Mouse (Mus musculus): ENCODE results near the gene Adipor2. TPM values are rescaled to one million over a fixed set of nuclear protein-coding genes. Genes with fewer than 3 reads are reported as not detected.

Adipor2 gene
- polyA plus RNA-seq, 1 experiment from 2014 or later = 45.5 TPM

- no peak for ATAC-seq (ENCODE audit: insufficient read depth, low FRiP score)
- H3K27me3 ChIP-seq (ENCODE audit: control insufficient read depth, insufficient read depth, low read length) = no peaks in the 10 kb centered on the region
- no peaks in the 10 kb centered on the region for H3K9me3 ChIP-seq (replicated peaks; ENCODE audit: control insufficient read depth, low read length)
- no peaks in the 10 kb centered on the region for H3K36me3 ChIP-seq (ENCODE audit: control insufficient read depth, insufficient read depth, low read length)
- no peak overlapping the region for H3K4me3 ChIP-seq (replicated peaks; ENCODE audit: low read length)
- no peaks in the 10 kb centered on the region for H3K4me1 ChIP-seq (ENCODE audit: control insufficient read depth, insufficient read depth, low read length)
- H3K4me2 ChIP-seq (ENCODE audit: low read depth, low read length) = no peak overlapping the region
- H3K9ac ChIP-seq (ENCODE audit: low read length) = no peak overlapping the region
- WGBS = 83% methylated on average over 8 of the region's 8 CpGs
- no peak overlapping the region for H3K27ac ChIP-seq (ENCODE audit: low read length)
Observed at GRCm38 (mm10) chr6:119401545-119402304, 15.8 kb downstream of the Adipor2 start.

- no peak overlapping the region for H3K27ac ChIP-seq (ENCODE audit: low read length)
- no peak overlapping the region for H3K4me3 ChIP-seq (replicated peaks; ENCODE audit: low read length)
- no peak overlapping the region for H3K4me2 ChIP-seq (ENCODE audit: low read depth, low read length)
- no peaks in the 10 kb centered on the region for H3K9me3 ChIP-seq (replicated peaks; ENCODE audit: control insufficient read depth, low read length)
- no peak overlapping the region for H3K9ac ChIP-seq (ENCODE audit: low read length)
- no peak for ATAC-seq (ENCODE audit: insufficient read depth, low FRiP score)
- H3K36me3 ChIP-seq (ENCODE audit: control insufficient read depth, insufficient read depth, low read length) = no peaks in the 10 kb centered on the region
- 85% methylated on average over 3 of the region's 3 CpGs for WGBS
- H3K27me3 ChIP-seq (ENCODE audit: control insufficient read depth, insufficient read depth, low read length) = no peaks in the 10 kb centered on the region
- H3K4me1 ChIP-seq (ENCODE audit: control insufficient read depth, insufficient read depth, low read length) = no peaks in the 10 kb centered on the region
Observed at GRCm38 (mm10) chr6:119400649-119401048, 16.9 kb downstream of the Adipor2 start.

GRCm38 (mm10) chr6:119399371-119399770 lies 18.1 kb downstream of the Adipor2 start:
- Histone ChIP-seq H3K36me3 (ENCODE audit: control insufficient read depth, insufficient read depth, low read length) (no peaks in the 10 kb centered on the region), H3K9ac (ENCODE audit: low read length) (no peak overlapping the region), H3K4me1 (ENCODE audit: control insufficient read depth, insufficient read depth, low read length) (no peaks in the 10 kb centered on the region), H3K9me3 (replicated peaks; ENCODE audit: control insufficient read depth, low read length) (no peaks in the 10 kb centered on the region), H3K27me3 (ENCODE audit: control insufficient read depth, insufficient read depth, low read length) (no peaks in the 10 kb centered on the region), H3K27ac (ENCODE audit: low read length) (no peak overlapping the region), H3K4me3 (replicated peaks; ENCODE audit: low read length) (no peak overlapping the region), H3K4me2 (ENCODE audit: low read depth, low read length) (no peak overlapping the region)
- WGBS = 82% methylated on average over 3 of the region's 3 CpGs
- ATAC-seq (ENCODE audit: insufficient read depth, low FRiP score) = no peak

GRCm38 (mm10) chr6:119396309-119396634 lies 21.2 kb downstream of the Adipor2 start:
- H3K4me1 ChIP-seq (ENCODE audit: control insufficient read depth, insufficient read depth, low read length) = no peaks in the 10 kb centered on the region
- H3K9ac ChIP-seq (ENCODE audit: low read length) = no peak overlapping the region
- 35% methylated on average over 5 of the region's 5 CpGs for WGBS
- H3K9me3 ChIP-seq (replicated peaks; ENCODE audit: control insufficient read depth, low read length) = no peaks in the 10 kb centered on the region
- ATAC-seq (ENCODE audit: insufficient read depth, low FRiP score) = peak; percentile 90
- no peak overlapping the region for H3K4me3 ChIP-seq (replicated peaks; ENCODE audit: low read length)
- H3K36me3 ChIP-seq (ENCODE audit: control insufficient read depth, insufficient read depth, low read length) = no peaks in the 10 kb centered on the region
- H3K27me3 ChIP-seq (ENCODE audit: control insufficient read depth, insufficient read depth, low read length) = no peaks in the 10 kb centered on the region
- H3K4me2 ChIP-seq (ENCODE audit: low read depth, low read length) = no peak overlapping the region
- peak overlapping the region; percentile 80 for H3K27ac ChIP-seq (ENCODE audit: low read length)

GRCm38 (mm10) chr6:119395421-119396308 lies 21.8 kb downstream of the Adipor2 start:
- H3K4me3 ChIP-seq (replicated peaks; ENCODE audit: low read length) = no peak overlapping the region
- ATAC-seq (ENCODE audit: insufficient read depth, low FRiP score) = peak; percentile 77
- H3K27ac ChIP-seq (ENCODE audit: low read length) = peak overlapping the region; percentile 80
- no peaks in the 10 kb centered on the region for H3K36me3 ChIP-seq (ENCODE audit: control insufficient read depth, insufficient read depth, low read length)
- H3K4me2 ChIP-seq (ENCODE audit: low read depth, low read length) = no peak overlapping the region; the same call in 1 of the 2 replicates
- no peaks in the 10 kb centered on the region for H3K9me3 ChIP-seq (replicated peaks; ENCODE audit: control insufficient read depth, low read length)
- WGBS = 52% methylated on average over 14 of the region's 14 CpGs
- H3K27me3 ChIP-seq (ENCODE audit: control insufficient read depth, insufficient read depth, low read length) = no peaks in the 10 kb centered on the region
- H3K4me1 ChIP-seq (ENCODE audit: control insufficient read depth, insufficient read depth, low read length) = no peaks in the 10 kb centered on the region
- H3K9ac ChIP-seq (ENCODE audit: low read length) = no peak overlapping the region

- no peak overlapping the region for H3K27ac ChIP-seq (ENCODE audit: low read length)
- H3K27me3 ChIP-seq (ENCODE audit: control insufficient read depth, insufficient read depth, low read length) = no peaks in the 10 kb centered on the region
- H3K9me3 ChIP-seq (replicated peaks; ENCODE audit: control insufficient read depth, low read length) = no peaks in the 10 kb centered on the region
- 60% methylated on average over 9 of the region's 9 CpGs for WGBS
- no peak overlapping the region for H3K9ac ChIP-seq (ENCODE audit: low read length)
- H3K4me2 ChIP-seq (ENCODE audit: low read depth, low read length) = no peak overlapping the region
- no peak for ATAC-seq (ENCODE audit: insufficient read depth, low FRiP score)
- peaks cover 6% of the 10 kb centered on the region; the same call in 1 of the 2 replicates for H3K4me1 ChIP-seq (ENCODE audit: control insufficient read depth, insufficient read depth, low read length)
- no peaks in the 10 kb centered on the region for H3K36me3 ChIP-seq (ENCODE audit: control insufficient read depth, insufficient read depth, low read length)
- no peak overlapping the region for H3K4me3 ChIP-seq (replicated peaks; ENCODE audit: low read length)
Observed at GRCm38 (mm10) chr6:119392836-119393235, 24.7 kb downstream of the Adipor2 start.

GRCm38 (mm10) chr6:119390728-119391127 lies 26.8 kb downstream of the Adipor2 start:
- ATAC-seq (ENCODE audit: insufficient read depth, low FRiP score) = no peak
- H3K4me2 ChIP-seq (ENCODE audit: low read depth, low read length) = no peak overlapping the region
- H3K9ac ChIP-seq (ENCODE audit: low read length) = no peak overlapping the region

GRCm38 (mm10) chr6:119389089-119389488 lies 28.4 kb downstream of the Adipor2 start:
- Histone ChIP-seq H3K9ac (ENCODE audit: low read length) (peak overlapping the region; percentile 78), H3K4me2 (ENCODE audit: low read depth, low read length) (peak overlapping the region; percentile 66), H3K4me3 (replicated peaks; ENCODE audit: low read length) (peak overlapping the region; percentile 82), H3K36me3 (ENCODE audit: control insufficient read depth, insufficient read depth, low read length) (no peaks in the 10 kb centered on the region), H3K4me1 (ENCODE audit: control insufficient read depth, insufficient read depth, low read length) (peaks cover 18% of the 10 kb centered on the region), H3K27ac (ENCODE audit: low read length) (peak overlapping the region; percentile 85), H3K9me3 (replicated peaks; ENCODE audit: control insufficient read depth, low read length) (no peaks in the 10 kb centered on the region), H3K27me3 (ENCODE audit: control insufficient read depth, insufficient read depth, low read length) (no peaks in the 10 kb centered on the region)
- 15% methylated on average over 10 of the region's 10 CpGs for WGBS
- ATAC-seq (ENCODE audit: insufficient read depth, low FRiP score) = 0 out of 2 replicates have a peak, but pooled peaks have one; percentile 1

More at GRCm38 (mm10) chr6:119390728-119391127, 26.8 kb downstream of the Adipor2 start:
- H3K4me3 ChIP-seq (replicated peaks; ENCODE audit: low read length) = no peak overlapping the region
- H3K9me3 ChIP-seq (replicated peaks; ENCODE audit: control insufficient read depth, low read length) = no peaks in the 10 kb centered on the region
- H3K27ac ChIP-seq (ENCODE audit: low read length) = no peak overlapping the region
- no peaks in the 10 kb centered on the region for H3K27me3 ChIP-seq (ENCODE audit: control insufficient read depth, insufficient read depth, low read length)
- H3K4me1 ChIP-seq (ENCODE audit: control insufficient read depth, insufficient read depth, low read length) = peaks cover 14% of the 10 kb centered on the region
- WGBS = 89% methylated on average over 4 of the region's 4 CpGs
- no peaks in the 10 kb centered on the region for H3K36me3 ChIP-seq (ENCODE audit: control insufficient read depth, insufficient read depth, low read length)

- Histone ChIP-seq H3K36me3 (ENCODE audit: control insufficient read depth, insufficient read depth, low read length) (no peaks in the 10 kb centered on the region), H3K4me3 (replicated peaks; ENCODE audit: low read length) (peak overlapping the region; percentile 82), H3K27me3 (ENCODE audit: control insufficient read depth, insufficient read depth, low read length) (no peaks in the 10 kb centered on the region), H3K4me1 (ENCODE audit: control insufficient read depth, insufficient read depth, low read length) (peaks cover 18% of the 10 kb centered on the region), H3K4me2 (ENCODE audit: low read depth, low read length) (peak overlapping the region; percentile 66), H3K9me3 (replicated peaks; ENCODE audit: control insufficient read depth, low read length) (no peaks in the 10 kb centered on the region), H3K27ac (ENCODE audit: low read length) (peak overlapping the region; percentile 89), H3K9ac (ENCODE audit: low read length) (peak overlapping the region; percentile 98)
- peak; percentile 98 for ATAC-seq (ENCODE audit: insufficient read depth, low FRiP score)
- WGBS = under 1% methylated on average over 41 of the region's 53 CpGs
Observed at GRCm38 (mm10) chr6:119388650-119389012, 28.9 kb downstream of the Adipor2 start.
